Mouse (Mus musculus) forebrain, embryonic 16.5 days (tissue): Measurements from ENCODE around the gene Med22. TPM values are rescaled to one million over a fixed set of nuclear protein-coding genes. Genes with fewer than 3 reads are reported as not detected.

Experiments used
- ATAC-seq: fragments of 200-750 bp; cut with Nextera tagmentation; 2 replicates; pipeline ENCODE4 v1.8.0; 2017; ENCODE audit warnings: mild to moderate bottlenecking, moderate library complexity
- H3K27ac ChIP-seq: fragments of 300-500 bp; sonication (generic); 2 replicates; pipeline ENCODE4 v1.5.1; 2014; ENCODE audit warnings: low read length, control low read depth
- H3K27me3 ChIP-seq: fragments of 300-500 bp; sonication (generic); replicated peaks from 2 replicates; pipeline ENCODE4 v1.6.1; 2014; ENCODE audit warnings: low read length; ENCODE audit not compliant: control insufficient read depth, insufficient read depth
- H3K36me3 ChIP-seq: fragments of 300-500 bp; sonication (generic); 2 replicates; pipeline ENCODE4 v1.6.1; 2014; ENCODE audit not compliant: control insufficient read depth, insufficient read depth
- H3K4me1 ChIP-seq: fragments of 300-500 bp; sonication (generic); replicated peaks from 2 replicates; pipeline ENCODE4 v1.6.1; 2014; ENCODE audit warnings: low read length; ENCODE audit not compliant: control insufficient read depth, insufficient read depth
- H3K4me2 ChIP-seq: fragments of 300-500 bp; sonication (generic); 2 replicates; pipeline ENCODE4 v1.6.1; 2014; ENCODE audit warnings: mild to moderate bottlenecking, low read length, control low read depth
- H3K4me3 ChIP-seq: fragments of 300-500 bp; sonication (generic); replicated peaks from 2 replicates; pipeline ENCODE4 v1.5.1; 2014; ENCODE audit warnings: mild to moderate bottlenecking, low read length, control low read depth
- H3K9ac ChIP-seq: fragments of 300-500 bp; sonication (generic); replicated peaks from 2 replicates; pipeline ENCODE4 v1.6.1; 2014; ENCODE audit warnings: low read depth, low read length, control low read depth
- H3K9me3 ChIP-seq: fragments of 300-500 bp; sonication (generic); 2 replicates; pipeline ENCODE4 v1.6.1; 2016; ENCODE audit warnings: low read length; ENCODE audit not compliant: control insufficient read depth
- WGBS: fragments of 180-500 bp; shearing (Covaris S2); extraction: QIAGEN DNeasy Blood & Tissue Kit; methylation state at CpG from one replicate; pipeline ENCODE4 v1.1.7; 2014; 5-methylcytosine and 5-hydroxymethylcytosine counted together
- polyA plus RNA-seq: library from polyadenylated mRNA; unstranded; fragments of >200 nt; fragmentation: Nextera tagmentation; extraction: Ambion mirVana; gene quantifications from 2 replicates; pipeline ENCODE4 v1.2.1, GENCODE M21; 2015

Gene Med22
- polyA plus RNA-seq, 1 experiment from 2014 or later, result 177 TPM

GRCm38 (mm10) chr2:26909387-26909784 is 1.1 kb downstream of the Med22 start:
- Histone ChIP-seq H3K4me3 (peak overlapping the region; percentile 84), H3K27me3 (no peaks in the 10 kb centered on the region), H3K9ac (peak overlapping the region; percentile 94), H3K9me3 (no peaks in the 10 kb centered on the region), H3K4me2 (peak overlapping the region; percentile 71), H3K4me1 (peaks cover 30% of the 10 kb centered on the region), H3K36me3 (peaks cover 42% of the 10 kb centered on the region), H3K27ac (0 out of 2 replicates have a peak overlapping the region, but pooled peaks have one; percentile 88)
- ATAC-seq, result no peak

- 90% methylated on average over 18 of the region's 18 CpGs for WGBS
- H3K9me3 ChIP-seq, result no peaks in the 10 kb centered on the region
- H3K27me3 ChIP-seq, result no peaks in the 10 kb centered on the region
- peak overlapping the region; percentile 71 for H3K4me2 ChIP-seq
- peaks cover 31% of the 10 kb centered on the region for H3K4me1 ChIP-seq
- peaks cover 38% of the 10 kb centered on the region for H3K36me3 ChIP-seq
- H3K27ac ChIP-seq, result no peak overlapping the region
- peak overlapping the region; percentile 84 for H3K4me3 ChIP-seq
- ATAC-seq, result no peak
- peak overlapping the region; percentile 17 for H3K9ac ChIP-seq
Observed at GRCm38 (mm10) chr2:26908710-26909386, 1.6 kb downstream of the Med22 start.

DNA sequence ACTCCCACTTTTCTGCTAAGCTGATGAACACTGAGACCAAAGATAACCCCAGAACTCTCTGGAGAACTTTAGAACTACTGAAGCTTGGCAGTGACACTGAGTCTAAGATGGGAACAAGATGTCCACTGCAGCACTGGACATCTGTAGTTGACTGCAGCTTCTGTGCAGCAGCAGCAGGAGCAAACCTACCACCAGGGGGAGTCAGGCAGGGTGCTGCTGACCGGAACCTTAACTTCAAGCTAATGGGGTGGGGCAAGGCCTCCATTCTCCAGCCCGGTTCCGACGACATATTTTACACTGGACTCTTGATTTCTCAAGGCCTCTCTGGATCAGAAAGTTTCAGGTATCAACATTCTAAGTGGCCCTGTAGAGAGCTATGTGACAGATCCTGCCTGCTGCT is 3.4 kb downstream of the Med22 start:
- ATAC-seq, result no peak
- Histone ChIP-seq H3K27ac (no peak overlapping the region), H3K36me3 (peaks cover 20% of the 10 kb centered on the region), H3K4me3 (no peak overlapping the region), H3K4me1 (peaks cover 34% of the 10 kb centered on the region), H3K27me3 (no peaks in the 10 kb centered on the region), H3K4me2 (no peak overlapping the region), H3K9ac (no peak overlapping the region), H3K9me3 (no peaks in the 10 kb centered on the region)
- WGBS, result 51% methylated on average over 4 of the region's 4 CpGs

DNA sequence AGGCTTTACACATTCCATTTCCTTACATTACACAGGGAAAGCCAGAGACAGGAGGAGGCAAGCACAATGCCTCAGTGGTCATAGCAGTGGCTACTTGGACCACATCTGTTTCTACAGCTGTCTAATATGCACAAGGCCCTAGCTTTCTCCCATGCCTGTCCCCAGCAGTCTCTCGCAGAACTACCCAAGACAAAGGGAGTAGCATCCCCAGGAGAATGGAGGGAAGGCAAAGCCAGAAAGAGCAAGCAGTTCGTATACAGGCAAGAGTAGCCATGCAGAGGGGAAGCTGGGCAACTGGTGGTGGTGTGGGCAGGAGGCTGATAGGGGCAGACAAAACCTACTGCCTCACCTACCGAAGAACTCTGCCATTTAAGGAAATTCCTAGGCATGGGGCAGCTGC is 4.0 kb downstream of the Med22 start:
- no peak overlapping the region for H3K4me2 ChIP-seq
- no peak overlapping the region for H3K27ac ChIP-seq
- H3K36me3 ChIP-seq, result peaks cover 18% of the 10 kb centered on the region
- WGBS, result 93% methylated on average over 3 of the region's 3 CpGs
- no peak overlapping the region for H3K9ac ChIP-seq
- no peak for ATAC-seq
- no peaks in the 10 kb centered on the region for H3K27me3 ChIP-seq
- H3K4me3 ChIP-seq, result no peak overlapping the region
- peaks cover 34% of the 10 kb centered on the region for H3K4me1 ChIP-seq
- no peaks in the 10 kb centered on the region for H3K9me3 ChIP-seq

GRCm38 (mm10) chr2:26905936-26906335 is 4.5 kb downstream of the Med22 start:
- H3K4me2 ChIP-seq, result no peak overlapping the region
- WGBS, result 89% methylated on average over 2 of the region's 2 CpGs
- peaks cover 18% of the 10 kb centered on the region for H3K36me3 ChIP-seq
- H3K4me3 ChIP-seq, result no peak overlapping the region
- H3K4me1 ChIP-seq, result peaks cover 39% of the 10 kb centered on the region
- no peaks in the 10 kb centered on the region for H3K27me3 ChIP-seq
- no peak overlapping the region for H3K9ac ChIP-seq
- no peaks in the 10 kb centered on the region for H3K9me3 ChIP-seq
- no peak for ATAC-seq
- H3K27ac ChIP-seq, result no peak overlapping the region

DNA sequence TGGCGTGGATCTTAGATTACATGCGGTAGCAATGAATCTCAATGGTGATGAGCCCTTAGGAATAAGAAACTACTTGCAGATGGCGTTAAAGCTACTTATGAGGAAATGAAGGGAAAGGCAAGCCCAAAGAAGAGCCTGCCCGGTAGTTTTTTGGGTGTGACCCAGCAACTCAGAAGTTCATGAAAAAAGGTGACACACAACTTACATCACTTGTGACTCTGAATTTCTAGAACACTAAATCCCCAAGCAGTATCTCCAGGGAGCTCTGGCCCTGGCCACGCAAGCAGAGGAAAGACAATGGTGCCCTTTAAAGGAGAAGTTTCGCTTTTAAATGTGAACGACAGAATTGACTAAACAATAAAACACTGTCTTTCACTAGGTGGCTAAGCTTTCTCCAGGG is 7.2 kb downstream of the Med22 start:
- 9% methylated on average over 7 of the region's 7 CpGs for WGBS
- Histone ChIP-seq H3K4me1 (peaks cover 24% of the 10 kb centered on the region), H3K36me3 (peaks cover 25% of the 10 kb centered on the region), H3K27ac (peak overlapping the region; percentile 89), H3K4me3 (peak overlapping the region; percentile 84), H3K4me2 (peak overlapping the region; percentile 84), H3K27me3 (no peaks in the 10 kb centered on the region), H3K9ac (peak overlapping the region; percentile 70), H3K9me3 (no peaks in the 10 kb centered on the region)
- no peak for ATAC-seq

- ATAC-seq, result peak; percentile 98
- Histone ChIP-seq H3K9me3 (no peaks in the 10 kb centered on the region), H3K9ac (peak within 1 kb of the TSS; percentile 70), H3K36me3 (peaks cover 26% of the 10 kb centered on the region), H3K27ac (peak within 1 kb of the TSS; percentile 89), H3K4me1 (peaks cover 23% of the 10 kb centered on the region), H3K27me3 (no peaks in the 10 kb centered on the region), H3K4me3 (peak within 1 kb of the TSS; percentile 84), H3K4me2 (peak within 1 kb of the TSS; percentile 84)
- under 1% methylated on average over 41 of the region's 41 CpGs for WGBS
Observed at GRCm38 (mm10) chr2:26902467-26903220, 7.8 kb downstream of the Med22 start, which contains the start of gene Surf6. TSS of gene Surf6 (minus strand) at chr2:26902879.

DNA sequence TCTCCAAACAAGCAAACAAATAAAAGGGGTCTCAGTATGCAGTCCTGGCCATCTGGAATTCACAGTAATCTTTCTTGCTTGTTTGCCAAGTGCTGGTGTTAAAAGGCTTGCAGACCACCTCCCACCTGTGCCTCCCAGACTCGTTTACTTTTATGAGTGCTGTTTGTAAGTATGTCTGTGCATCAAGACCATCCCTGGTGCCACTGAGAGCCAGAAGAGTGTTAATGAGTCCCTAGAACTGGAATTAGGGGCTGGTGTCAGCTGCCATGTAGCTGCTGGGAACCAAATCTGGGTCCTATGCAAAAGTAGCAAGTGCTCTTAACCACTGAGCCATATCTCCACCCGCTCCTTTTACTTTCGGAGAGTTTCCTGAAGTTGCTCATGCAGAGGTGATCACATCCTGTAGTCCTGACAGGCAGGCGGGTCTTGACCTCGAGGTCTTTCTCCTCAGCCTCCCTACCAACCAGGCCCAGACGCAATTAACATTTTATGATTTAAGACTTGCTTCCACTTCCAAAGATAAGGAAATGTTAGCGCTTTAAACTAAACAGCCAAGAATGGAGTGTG is 8.6 kb downstream of the Med22 start:
- H3K27me3 ChIP-seq, result no peaks in the 10 kb centered on the region
- ATAC-seq, result no peak
- peaks cover 23% of the 10 kb centered on the region for H3K4me1 ChIP-seq
- no peaks in the 10 kb centered on the region for H3K9me3 ChIP-seq
- H3K4me3 ChIP-seq, result peak overlapping the region; percentile 84
- H3K27ac ChIP-seq, result no peak overlapping the region
- peak overlapping the region; percentile 70 for H3K9ac ChIP-seq
- WGBS, result 11% methylated on average over 7 of the region's 7 CpGs
- peaks cover 25% of the 10 kb centered on the region for H3K36me3 ChIP-seq
- H3K4me2 ChIP-seq, result peak overlapping the region; percentile 84

GRCm38 (mm10) chr2:26900731-26901130 is 9.7 kb downstream of the Med22 start:
- no peaks in the 10 kb centered on the region for H3K27me3 ChIP-seq
- no peak overlapping the region for H3K9ac ChIP-seq
- H3K4me1 ChIP-seq, result peaks cover 23% of the 10 kb centered on the region
- H3K36me3 ChIP-seq, result peaks cover 17% of the 10 kb centered on the region
- 85% methylated on average over 1 of the region's 1 CpGs for WGBS
- ATAC-seq, result no peak
- H3K27ac ChIP-seq, result no peak overlapping the region
- H3K4me3 ChIP-seq, result no peak overlapping the region
- no peaks in the 10 kb centered on the region for H3K9me3 ChIP-seq
- H3K4me2 ChIP-seq, result no peak overlapping the region
